Mouse (Mus musculus) layer of hippocampus, postnatal 14 days (tissue): ENCODE data around the gene Slc27a4. TPM values are rescaled to one million over a fixed set of nuclear protein-coding genes. Genes with fewer than 3 reads are reported as not detected.
"Not testable (repeated sequence)": the region's sequence is repeated elsewhere in the genome, so short reads cannot be mapped to it uniquely, and the experiment has no call there.

Source experiments
- DNase-seq, 2 experiments: peaks; one replicate each; pipeline ENCODE4 v3.0.0; 2021 to 2022; ENCODE audit warnings: low spot score in 2 of 2, mixed read lengths in 1 of 2
- long read RNA-seq, 2 experiments: library from polyadenylated mRNA; stranded (forward); transcript quantifications; one replicate each; pipeline ENCODE4 v2.0.0; 2021
- total RNA-seq, 2 experiments: library from RNA; stranded (reverse); gene quantifications; 2 replicates each; pipeline ENCODE4 v1.2.3; 2021

Gene Slc27a4
- 10 to 100 TPM; 88.9 to 89.8 TPM for total RNA-seq
- long read RNA-seq, experiment 1, full-length matches to known transcripts = 52 of 73 reads
- long read RNA-seq, experiment 1, partial matches to known transcripts = 18 of 73 reads
- long read RNA-seq, experiment 1, other reads (novel, unspliced or antisense) = 3 of 73 reads
- long read RNA-seq, experiment 2, full-length matches to known transcripts = 52 of 83 reads
- long read RNA-seq, experiment 2, partial matches to known transcripts = 18 of 83 reads
- long read RNA-seq, experiment 2, other reads (novel, unspliced or antisense) = 13 of 83 reads

DNA sequence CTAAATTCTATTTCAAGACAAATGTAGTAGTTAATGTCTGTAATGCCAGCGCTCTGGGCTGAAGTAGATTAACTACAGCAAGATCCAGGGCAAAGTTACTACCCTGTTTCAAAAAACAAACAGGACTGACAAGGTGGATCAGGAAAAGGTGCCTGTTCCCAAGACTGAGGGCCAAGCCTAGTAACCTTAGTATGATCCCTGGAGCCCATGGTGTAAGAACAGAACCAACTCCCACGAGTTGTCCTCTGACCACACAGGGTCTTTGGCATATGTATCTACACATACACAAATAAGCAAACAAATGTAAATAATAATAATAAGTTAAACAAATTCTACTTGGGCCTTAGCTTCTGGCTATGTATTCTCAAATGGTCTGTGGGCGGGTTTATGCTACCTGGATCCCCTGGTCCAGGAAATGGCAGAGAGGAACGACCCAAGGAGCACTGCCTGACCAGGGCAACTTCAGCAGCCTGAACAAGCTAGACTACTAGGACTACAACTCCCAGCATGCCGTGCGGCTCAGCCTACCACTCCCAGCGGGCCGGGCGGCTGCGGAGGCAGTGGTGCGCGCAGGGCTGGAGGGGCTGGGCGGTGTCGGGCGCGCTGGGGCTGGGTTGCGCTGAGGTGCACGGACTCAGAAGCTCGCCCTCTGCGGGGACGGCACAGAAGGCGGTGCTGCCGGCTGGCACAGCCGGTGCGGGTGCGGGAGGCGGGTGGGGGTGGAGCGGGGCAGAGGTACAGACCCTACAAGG lies at the start of gene Slc27a4:
Gene Slc27a4, plus strand, starts transcription at position 560 of the 752 bp plus-strand sequence.
- DNase-seq = peak; percentile 93 to 96

DNA sequence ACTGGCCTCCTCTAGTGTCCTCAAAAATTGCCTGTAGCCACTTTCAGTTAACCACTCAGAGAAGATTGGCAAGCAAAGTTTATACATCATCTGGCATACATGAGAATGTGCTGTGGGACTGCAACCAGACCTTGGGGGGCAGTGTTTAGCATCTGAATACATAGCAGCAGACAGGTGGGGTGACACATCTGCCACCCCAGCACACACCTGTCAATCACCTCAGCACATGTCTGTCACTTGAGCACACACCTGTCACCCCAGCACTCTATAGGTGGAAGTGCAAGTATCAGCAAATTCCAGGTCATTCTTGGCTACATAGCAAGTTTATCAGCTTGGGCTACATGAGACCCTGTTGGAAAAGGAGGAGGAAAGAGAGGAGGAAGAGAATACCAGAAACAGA lies 46.7 kb upstream of the Slc27a4 start:
- DNase-seq = no peak

GRCm38 (mm10) chr2:29764831-29765230 lies 37.6 kb upstream of the Slc27a4 start:
- DNase-seq = peak; percentile 36 to 59

GRCm38 (mm10) chr2:29767976-29768709 lies 34.3 kb upstream of the Slc27a4 start:
- DNase-seq = no peak

- DNase-seq = no peak
These were observed 33.5 kb upstream of the Slc27a4 start for GRCm38 (mm10) chr2:29768901-29769300.

GRCm38 (mm10) chr2:29770162-29770561 lies 32.3 kb upstream of the Slc27a4 start:
- DNase-seq = no peak

- DNase-seq = no peak
These were observed 30.6 kb upstream of the Slc27a4 start for GRCm38 (mm10) chr2:29771611-29772461.

DNA sequence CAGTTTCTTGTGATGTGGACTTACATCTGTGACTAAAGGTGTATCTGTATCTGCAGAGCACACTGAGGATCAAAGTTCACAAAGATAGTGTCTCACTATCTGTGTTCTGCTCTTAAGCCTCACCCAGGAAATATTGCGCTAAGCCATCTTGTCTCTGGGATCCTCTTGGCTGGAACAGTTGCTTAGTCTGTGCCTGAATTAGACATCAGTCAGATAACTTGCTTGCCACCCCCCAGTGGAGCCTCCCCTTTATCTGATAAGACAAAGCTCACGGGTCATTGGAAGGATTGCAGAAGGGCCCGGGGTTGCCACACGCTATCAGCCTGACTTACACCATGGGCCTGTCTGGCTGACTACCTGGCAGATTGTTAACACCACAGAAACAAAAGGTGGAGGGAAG lies 29.1 kb upstream of the Slc27a4 start:
- no peak for DNase-seq

GRCm38 (mm10) chr2:29781256-29781655 lies 21.2 kb upstream of the Slc27a4 start:
- not testable (repeated sequence) for DNase-seq

GRCm38 (mm10) chr2:29784290-29784689 lies 18.1 kb upstream of the Slc27a4 start:
- no peak for DNase-seq

GRCm38 (mm10) chr2:29787104-29787917 lies 15.1 kb upstream of the Slc27a4 start, which contains the start of gene Coq4:
Gene Coq4 (plus strand): TSS chr2:29787493.
- peak; percentile 89 to 96 for DNase-seq

- DNase-seq = peak; percentile 79 to 85
These were observed 14.3 kb upstream of the Slc27a4 start, which contains the start of gene Trub2 for GRCm38 (mm10) chr2:29787937-29788681. Gene Trub2 (minus strand): TSS chr2:29788502.

DNA sequence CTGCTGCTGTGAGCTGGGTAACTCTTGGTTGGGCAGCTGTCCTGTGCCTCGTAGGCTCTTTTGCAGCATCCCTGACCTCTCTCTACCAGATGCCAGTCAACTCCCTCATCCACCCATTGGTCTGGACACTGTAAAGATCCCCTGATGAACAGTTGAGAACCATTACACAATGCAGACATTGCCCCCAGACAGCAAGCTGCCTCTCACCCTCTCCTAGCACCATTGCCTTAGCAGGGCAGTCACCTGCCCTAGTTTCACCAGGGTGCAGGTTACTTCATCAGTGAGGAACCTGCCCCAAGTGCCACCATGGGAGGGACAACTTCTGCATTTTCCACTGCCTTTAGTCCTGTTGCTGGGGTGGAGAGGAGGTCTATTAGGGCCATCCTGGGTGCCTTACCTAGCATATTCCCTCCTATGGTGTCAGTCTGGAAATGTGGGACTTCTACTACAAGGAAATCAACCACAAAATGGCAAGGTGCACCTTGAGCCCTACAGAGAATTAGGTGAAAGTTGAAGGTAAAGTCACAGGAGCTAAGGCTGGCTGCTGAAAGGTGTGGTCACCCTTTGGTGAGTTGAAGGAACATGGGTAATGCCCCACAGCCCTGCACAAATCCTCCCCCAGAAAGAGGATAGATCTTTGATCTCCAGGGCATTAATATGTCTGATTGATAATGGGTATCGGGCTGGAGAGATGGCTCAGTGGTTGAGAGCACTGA lies 9.5 kb upstream of the Slc27a4 start:
- no peak for DNase-seq

DNA sequence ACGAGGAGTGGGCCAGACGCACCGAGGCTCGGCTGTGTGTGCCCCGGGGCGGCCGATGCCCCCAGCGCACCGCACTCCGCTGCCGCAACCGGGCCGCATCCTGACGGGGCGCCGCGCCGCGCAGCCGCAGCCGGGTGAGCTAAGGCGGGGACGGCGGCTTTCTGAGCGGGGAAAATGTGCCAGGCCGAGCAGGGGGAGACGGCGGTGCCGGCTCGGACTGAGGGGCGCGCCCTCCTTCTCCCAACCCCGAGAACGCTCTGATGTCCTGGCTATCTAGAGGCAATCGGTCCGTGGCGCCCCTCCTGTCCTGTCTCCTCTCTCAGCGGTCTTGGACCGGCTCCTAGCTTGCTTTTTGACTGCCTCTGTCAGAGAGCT lies 380 bp downstream of the Slc27a4 start:
- peak in 1 of 2 experiments; percentile 45 for DNase-seq

DNA sequence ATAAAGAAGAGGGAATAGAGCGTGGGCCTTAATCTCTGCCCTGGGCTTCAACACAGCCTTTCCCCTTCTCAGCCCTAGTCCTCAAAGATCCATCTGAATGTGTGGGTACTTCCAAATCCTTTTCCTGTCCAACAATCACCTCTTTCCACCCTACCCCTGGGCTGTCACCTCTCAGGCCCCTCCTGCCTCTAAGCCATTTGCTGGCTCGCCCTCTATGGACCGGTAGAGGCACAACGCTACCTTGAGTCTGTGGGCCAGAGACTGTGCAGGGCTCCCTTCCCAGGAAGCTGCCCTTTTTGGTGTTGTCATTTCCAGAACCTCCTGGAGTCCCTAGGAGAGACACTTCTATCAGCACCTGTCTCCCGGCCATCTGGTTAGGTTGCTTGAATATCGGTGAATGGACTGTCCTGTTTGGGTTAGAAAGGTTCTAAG lies 982 bp downstream of the Slc27a4 start:
- DNase-seq = no peak

DNA sequence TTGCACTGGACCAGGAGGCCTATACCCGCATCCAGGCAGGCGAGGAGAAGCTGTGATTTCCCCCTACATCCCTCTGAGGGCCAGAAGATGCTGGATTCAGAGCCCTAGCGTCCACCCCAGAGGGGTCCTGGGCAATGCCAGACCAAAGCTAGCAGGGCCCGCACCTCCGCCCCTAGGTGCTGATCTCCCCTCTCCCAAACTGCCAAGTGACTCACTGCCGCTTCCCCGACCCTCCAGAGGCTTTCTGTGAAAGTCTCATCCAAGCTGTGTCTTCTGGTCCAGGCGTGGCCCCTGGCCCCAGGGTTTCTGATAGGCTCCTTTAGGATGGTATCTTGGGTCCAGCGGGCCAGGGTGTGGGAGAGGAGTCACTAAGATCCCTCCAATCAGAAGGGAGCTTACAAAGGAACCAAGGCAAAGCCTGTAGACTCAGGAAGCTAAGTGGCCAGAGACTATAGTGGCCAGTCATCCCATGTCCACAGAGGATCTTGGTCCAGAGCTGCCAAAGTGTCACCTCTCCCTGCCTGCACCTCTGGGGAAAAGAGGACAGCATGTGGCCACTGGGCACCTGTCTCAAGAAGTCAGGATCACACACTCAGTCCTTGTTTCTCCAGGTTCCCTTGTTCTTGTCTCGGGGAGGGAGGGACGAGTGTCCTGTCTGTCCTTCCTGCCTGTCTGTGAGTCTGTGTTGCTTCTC lies 13.4 kb downstream of the Slc27a4 start:
- DNase-seq = no peak

DNA sequence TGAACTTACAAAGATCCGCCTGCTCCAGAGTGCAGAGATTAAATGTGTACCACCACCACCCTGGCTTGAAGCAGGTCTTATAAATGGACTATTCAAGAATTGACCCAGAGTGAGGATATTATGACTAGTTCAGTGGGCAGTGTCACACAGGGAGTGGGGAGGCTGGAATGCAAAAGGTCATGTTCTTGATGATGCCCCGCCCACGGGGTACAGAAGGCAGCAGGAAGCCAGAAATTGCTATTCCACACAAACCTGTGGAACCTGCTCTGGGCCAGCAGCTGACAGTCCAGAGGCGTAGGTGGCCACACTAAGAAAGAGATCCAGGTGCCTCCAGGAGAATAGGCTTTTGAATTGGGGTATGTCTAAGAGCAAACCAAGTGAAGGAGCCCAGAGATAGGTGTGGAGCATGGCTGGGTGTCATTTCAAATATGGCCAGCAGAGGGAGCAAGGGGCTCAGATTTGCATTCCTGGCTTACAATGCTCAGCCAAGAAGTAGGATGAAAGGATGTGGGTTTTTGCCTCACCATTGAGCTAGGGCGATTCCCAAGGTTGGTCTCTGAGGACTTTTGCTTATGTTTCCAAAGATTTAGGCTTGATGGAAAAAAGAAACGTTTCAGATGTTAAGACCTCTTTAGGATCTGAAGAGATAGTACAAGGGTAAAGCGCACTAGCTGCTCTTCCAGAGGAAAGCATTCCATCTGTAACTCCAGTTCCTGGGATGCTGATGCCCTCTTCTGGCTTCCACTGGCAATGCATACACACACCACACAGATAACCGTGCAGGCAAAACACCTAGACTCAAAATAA lies 15.2 kb downstream of the Slc27a4 start:
- peak; percentile 92 to 93 for DNase-seq
